Mouse (Mus musculus): ENCODE data around the gene Slc7a11. TPM values are rescaled to one million over a fixed set of nuclear protein-coding genes. Genes with fewer than 3 reads are reported as not detected.
A peak's percentile ranks its signal among the peaks of the same experiment; 100 is the strongest.

Slc7a11 gene
- polyA plus RNA-seq, 2 experiments = 2.6 to 5.8 TPM

DNA sequence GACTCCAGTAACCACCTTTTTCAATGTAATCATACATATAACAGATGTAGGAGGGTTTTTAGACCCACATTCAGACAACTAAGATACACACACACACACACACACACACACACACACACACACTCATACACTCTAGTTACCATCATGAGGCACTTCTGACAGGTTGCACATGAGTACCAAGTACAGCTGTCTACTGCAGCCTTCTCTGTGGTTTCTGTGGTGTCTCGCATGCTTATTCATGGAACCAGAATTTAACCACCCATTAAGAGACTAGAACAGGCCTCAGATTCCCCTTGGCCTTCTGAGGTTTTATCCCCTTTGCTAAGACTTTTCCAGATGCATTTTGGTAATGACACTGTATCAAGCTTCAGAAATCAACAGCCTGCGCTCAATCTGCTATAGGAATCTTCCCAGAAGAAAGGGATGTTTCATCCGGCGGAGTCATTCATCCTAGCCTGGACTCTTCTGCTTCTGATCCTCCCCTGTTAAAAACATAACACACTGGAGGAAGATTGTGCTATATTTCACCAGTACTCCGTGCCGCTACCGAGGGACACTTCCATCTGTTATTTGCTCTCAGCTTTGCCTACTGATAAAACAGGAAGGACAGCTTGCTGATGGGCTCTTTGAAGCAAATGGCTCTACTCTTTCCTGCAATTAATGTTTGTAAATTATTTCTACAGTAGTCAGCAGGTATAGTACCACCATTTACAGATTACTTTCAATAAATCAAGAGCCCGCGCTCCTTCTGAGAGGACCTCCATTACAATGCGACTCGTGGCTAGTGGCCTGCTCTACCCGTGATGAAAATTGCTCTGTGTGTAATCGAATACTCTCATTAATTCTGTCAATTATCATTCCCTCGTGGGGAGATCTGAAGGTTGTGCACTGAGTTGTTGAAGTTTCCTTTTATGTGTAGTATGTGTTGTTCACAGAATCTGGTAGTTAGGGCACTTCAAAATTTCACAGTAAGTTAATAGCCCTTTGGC lies 135.8 kb downstream of the Slc7a11 start:
- H3K4me3 ChIP-seq (replicated peaks; ENCODE audit: low read length) = no peak overlapping the region
- no peaks in the 10 kb centered on the region for H3K4me1 ChIP-seq (ENCODE audit: control insufficient read depth, insufficient read depth, low read length)
- no peak for TF ChIP-seq POLR2A (IDR thresholded peaks at IDR 0.05; ENCODE audit: borderline replicate concordance, extremely low read depth, insufficient read depth, insufficient read length)
- WGBS = 61% methylated on average over 14 of the region's 14 CpGs
- no peaks in the 10 kb centered on the region for H3K27me3 ChIP-seq (ENCODE audit: control insufficient read depth, insufficient read depth, low read length)
- no peak overlapping the region for H3K4me2 ChIP-seq (replicated peaks; ENCODE audit: low read depth, low read length, severe bottlenecking)
- no peak for DNase-seq (ENCODE audit: low spot score)
- H3K9me3 ChIP-seq (ENCODE audit: control insufficient read depth, low read length) = no peaks in the 10 kb centered on the region
- ATAC-seq (ENCODE audit: low FRiP score, low read depth) = no peak
- H3K36me3 ChIP-seq (ENCODE audit: control insufficient read depth, insufficient read depth, low read length) = no peaks in the 10 kb centered on the region
- H3K27ac ChIP-seq (replicated peaks; ENCODE audit: low read depth, low read length) = no peak overlapping the region
- H3K9ac ChIP-seq (ENCODE audit: low read depth, low read length, severe bottlenecking) = no peak overlapping the region

- no peak for DNase-seq (ENCODE audit: low spot score)
- no peaks in the 10 kb centered on the region for H3K9me3 ChIP-seq (ENCODE audit: control insufficient read depth, low read length)
- WGBS = 83% methylated on average over 8 of the region's 8 CpGs
- no peak overlapping the region for H3K4me2 ChIP-seq (replicated peaks; ENCODE audit: low read depth, low read length, severe bottlenecking)
- ATAC-seq (ENCODE audit: low FRiP score, low read depth) = no peak
- H3K36me3 ChIP-seq (ENCODE audit: control insufficient read depth, insufficient read depth, low read length) = no peaks in the 10 kb centered on the region
- H3K27me3 ChIP-seq (ENCODE audit: control insufficient read depth, insufficient read depth, low read length) = no peaks in the 10 kb centered on the region
- H3K4me3 ChIP-seq (replicated peaks; ENCODE audit: low read length) = no peak overlapping the region
- no peak overlapping the region for H3K27ac ChIP-seq (replicated peaks; ENCODE audit: low read depth, low read length)
- no peak overlapping the region for H3K9ac ChIP-seq (ENCODE audit: low read depth, low read length, severe bottlenecking)
- no peak for TF ChIP-seq POLR2A (IDR thresholded peaks at IDR 0.05; ENCODE audit: borderline replicate concordance, extremely low read depth, insufficient read depth, insufficient read length)
- peaks cover 1% of the 10 kb centered on the region; the same call in 1 of the 2 replicates for H3K4me1 ChIP-seq (ENCODE audit: control insufficient read depth, insufficient read depth, low read length)
Measured at GRCm38 (mm10) chr3:50306334-50306733, 137.1 kb downstream of the Slc7a11 start.

DNA sequence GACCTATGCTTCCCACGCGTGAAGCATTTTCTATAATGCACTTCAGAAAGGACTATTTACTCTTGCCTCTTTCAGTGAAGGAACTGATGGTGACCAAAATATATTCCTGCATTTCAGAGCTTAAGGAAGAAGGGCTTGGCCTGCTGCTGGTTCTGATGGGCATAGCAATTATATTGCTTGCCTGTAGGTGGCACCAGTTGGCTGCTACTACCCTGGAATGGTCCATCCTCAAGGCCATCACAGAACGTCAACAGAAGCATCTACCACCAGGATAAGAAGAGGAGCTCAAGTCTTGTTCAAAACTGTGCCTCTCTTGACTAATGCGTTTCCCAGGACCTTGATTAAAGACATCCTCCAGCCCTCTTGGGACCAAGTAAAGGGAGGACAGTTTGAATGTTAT lies 139.3 kb downstream of the Slc7a11 start:
- ATAC-seq (ENCODE audit: low FRiP score, low read depth) = no peak
- H3K9me3 ChIP-seq (ENCODE audit: control insufficient read depth, low read length) = no peaks in the 10 kb centered on the region
- no peaks in the 10 kb centered on the region for H3K27me3 ChIP-seq (ENCODE audit: control insufficient read depth, insufficient read depth, low read length)
- no peak overlapping the region for H3K9ac ChIP-seq (ENCODE audit: low read depth, low read length, severe bottlenecking)
- no peak for DNase-seq (ENCODE audit: low spot score)
- no peak overlapping the region for H3K27ac ChIP-seq (replicated peaks; ENCODE audit: low read depth, low read length)
- 55% methylated on average over 4 of the region's 4 CpGs for WGBS
- H3K4me2 ChIP-seq (replicated peaks; ENCODE audit: low read depth, low read length, severe bottlenecking) = no peak overlapping the region
- no peak for TF ChIP-seq POLR2A (IDR thresholded peaks at IDR 0.05; ENCODE audit: borderline replicate concordance, extremely low read depth, insufficient read depth, insufficient read length)
- no peak overlapping the region for H3K4me3 ChIP-seq (replicated peaks; ENCODE audit: low read length)
- H3K4me1 ChIP-seq (ENCODE audit: control insufficient read depth, insufficient read depth, low read length) = peaks cover 14% of the 10 kb centered on the region
- H3K36me3 ChIP-seq (ENCODE audit: control insufficient read depth, insufficient read depth, low read length) = no peaks in the 10 kb centered on the region

GRCm38 (mm10) chr3:50302648-50303047 lies 140.8 kb downstream of the Slc7a11 start:
- WGBS = 55% methylated on average over 6 of the region's 6 CpGs
- H3K27ac ChIP-seq (replicated peaks; ENCODE audit: low read depth, low read length) = no peak overlapping the region
- H3K4me3 ChIP-seq (replicated peaks; ENCODE audit: low read length) = no peak overlapping the region
- no peak for ATAC-seq (ENCODE audit: low FRiP score, low read depth)
- TF ChIP-seq POLR2A (IDR thresholded peaks at IDR 0.05; ENCODE audit: borderline replicate concordance, extremely low read depth, insufficient read depth, insufficient read length) = no peak
- H3K4me1 ChIP-seq (ENCODE audit: control insufficient read depth, insufficient read depth, low read length) = peaks cover 19% of the 10 kb centered on the region
- H3K4me2 ChIP-seq (replicated peaks; ENCODE audit: low read depth, low read length, severe bottlenecking) = no peak overlapping the region
- H3K9me3 ChIP-seq (ENCODE audit: control insufficient read depth, low read length) = no peaks in the 10 kb centered on the region
- H3K27me3 ChIP-seq (ENCODE audit: control insufficient read depth, insufficient read depth, low read length) = no peaks in the 10 kb centered on the region
- H3K9ac ChIP-seq (ENCODE audit: low read depth, low read length, severe bottlenecking) = no peak overlapping the region
- DNase-seq (ENCODE audit: low spot score) = no peak
- no peaks in the 10 kb centered on the region for H3K36me3 ChIP-seq (ENCODE audit: control insufficient read depth, insufficient read depth, low read length)

GRCm38 (mm10) chr3:50300952-50301303 lies 142.5 kb downstream of the Slc7a11 start:
- Histone ChIP-seq H3K27ac (replicated peaks; ENCODE audit: low read depth, low read length) (no peak overlapping the region), H3K4me3 (replicated peaks; ENCODE audit: low read length) (no peak overlapping the region), H3K36me3 (ENCODE audit: control insufficient read depth, insufficient read depth, low read length) (no peaks in the 10 kb centered on the region), H3K9ac (ENCODE audit: low read depth, low read length, severe bottlenecking) (no peak overlapping the region), H3K4me2 (replicated peaks; ENCODE audit: low read depth, low read length, severe bottlenecking) (no peak overlapping the region), H3K27me3 (ENCODE audit: control insufficient read depth, insufficient read depth, low read length) (no peaks in the 10 kb centered on the region), H3K4me1 (ENCODE audit: control insufficient read depth, insufficient read depth, low read length) (peaks cover 26% of the 10 kb centered on the region), H3K9me3 (ENCODE audit: control insufficient read depth, low read length) (no peaks in the 10 kb centered on the region)
- DNase-seq (ENCODE audit: low spot score) (peak; percentile 91), ATAC-seq (ENCODE audit: low FRiP score, low read depth) (peak; percentile 69; the same call in 1 of the 2 replicates)
- WGBS = 2% methylated on average over 4 of the region's 4 CpGs
- TF ChIP-seq POLR2A (IDR thresholded peaks at IDR 0.05; ENCODE audit: borderline replicate concordance, extremely low read depth, insufficient read depth, insufficient read length) = no peak

All from limb, embryonic 14.5 days (tissue).